Mouse (Mus musculus): Measurements from ENCODE around the gene Pam. TPM values are rescaled to one million over a fixed set of nuclear protein-coding genes. Genes with fewer than 3 reads are reported as not detected.

Gene Pam
- total and polyA plus RNA-seq, 3 experiments = not detected

GRCm38 (mm10) chr1:97979422-97979821 lies 116.0 kb downstream of the Pam start:
- Histone ChIP-seq H3K9ac (ENCODE audit: control insufficient read depth, low read depth, low read length, poor library complexity, severe bottlenecking) (no peak overlapping the region), H3K4me1 (ENCODE audit: control insufficient read depth in 1 of 2, insufficient read depth in 2 of 2, low read length in 2 of 2) (no peaks in the 10 kb centered on the region), H3K79me2 (ENCODE audit: control insufficient read depth, insufficient read depth, low read length, poor library complexity) (no peaks in the 10 kb centered on the region), H3K27me3 (ENCODE audit: control insufficient read depth in 1 of 2, insufficient read depth in 2 of 2, low read length in 2 of 2) (no peaks in the 10 kb centered on the region), H3K9me3 (replicated peaks; ENCODE audit: insufficient read depth, low read length) (no peaks in the 10 kb centered on the region), H3K27ac (ENCODE audit: control insufficient read depth, low read depth, low read length) (no peak overlapping the region), H3K4me3 (ENCODE audit: control insufficient read depth in 1 of 2, insufficient read depth in 1 of 2, low read depth in 2 of 2, low read length in 2 of 2) (no peak overlapping the region), H3K36me3 (ENCODE audit: control insufficient read depth in 1 of 2, insufficient read depth in 2 of 2, low read length in 2 of 2) (no peaks in the 10 kb centered on the region)
- DNase-seq (ENCODE audit: low read depth, low spot score) = no peak
- no peak for TF ChIP-seq TCF12 (IDR thresholded peaks at IDR 0.05; ENCODE audit: low read depth, low read length)
- no peak for TF ChIP-seq CHD1 (IDR thresholded peaks at IDR 0.05; ENCODE audit: low read depth, low read length)
- no peak for TF ChIP-seq POLR2A (IDR thresholded peaks at IDR 0.05; ENCODE audit: control insufficient read depth in 1 of 2, insufficient read depth in 1 of 2, low read depth in 1 of 2, low read length in 2 of 2, poor library complexity in 1 of 2)
- no peak for TF ChIP-seq SMC3 (IDR thresholded peaks at IDR 0.05; ENCODE audit: low read depth, low read length)

- H3K9ac ChIP-seq (ENCODE audit: control insufficient read depth, low read depth, low read length, poor library complexity, severe bottlenecking) = no peak overlapping the region
- H3K27me3 ChIP-seq (ENCODE audit: control insufficient read depth in 1 of 2, insufficient read depth in 2 of 2, low read length in 2 of 2) = no peaks in the 10 kb centered on the region
- DNase-seq (ENCODE audit: low read depth, low spot score) = no peak
- no peaks in the 10 kb centered on the region for H3K4me1 ChIP-seq (ENCODE audit: control insufficient read depth in 1 of 2, insufficient read depth in 2 of 2, low read length in 2 of 2)
- H3K27ac ChIP-seq (ENCODE audit: control insufficient read depth, low read depth, low read length) = no peak overlapping the region
- no peaks in the 10 kb centered on the region for H3K9me3 ChIP-seq (replicated peaks; ENCODE audit: insufficient read depth, low read length)
- H3K4me3 ChIP-seq (ENCODE audit: control insufficient read depth in 1 of 2, insufficient read depth in 1 of 2, low read depth in 2 of 2, low read length in 2 of 2) = no peak overlapping the region
- TF ChIP-seq MEF2A (IDR thresholded peaks at IDR 0.05; ENCODE audit: extremely low read depth, insufficient replicate concordance, low read depth, low read length, poor library complexity, severe bottlenecking) = no peak
- TF ChIP-seq E2F4 (IDR thresholded peaks at IDR 0.05; ENCODE audit: borderline replicate concordance, low read depth, low read length) = no peak
- no peak for TF ChIP-seq MAFK (IDR thresholded peaks at IDR 0.05; ENCODE audit: borderline replicate concordance, low read depth, low read length)
- TF ChIP-seq TCF12 (IDR thresholded peaks at IDR 0.05; ENCODE audit: low read depth, low read length) = no peak
- no peak for TF ChIP-seq ETS1 (IDR thresholded peaks at IDR 0.05; ENCODE audit: low read depth, low read length)
- no peak for TF ChIP-seq HCFC1 (IDR thresholded peaks at IDR 0.05; ENCODE audit: low read depth, low read length)
- no peak for TF ChIP-seq MAX (IDR thresholded peaks at IDR 0.05; ENCODE audit: low read length)
- no peak for TF ChIP-seq NRF1 (IDR thresholded peaks at IDR 0.05; ENCODE audit: insufficient read depth, low read depth, low read length, poor library complexity, severe bottlenecking)
- no peak for TF ChIP-seq KAT2A (conservative IDR thresholded peaks at IDR 0.05; ENCODE audit: low read depth, low read length)
- H3K79me2 ChIP-seq (ENCODE audit: control insufficient read depth, insufficient read depth, low read length, poor library complexity) = no peaks in the 10 kb centered on the region
- no peaks in the 10 kb centered on the region for H3K36me3 ChIP-seq (ENCODE audit: control insufficient read depth in 1 of 2, insufficient read depth in 2 of 2, low read length in 2 of 2)
These were observed 117.9 kb downstream of the Pam start for GRCm38 (mm10) chr1:97977521-97977920.

- no peak for TF ChIP-seq UBTF (IDR thresholded peaks at IDR 0.05; ENCODE audit: borderline replicate concordance, insufficient read depth, low read depth, low read length)
- TF ChIP-seq MAZ (IDR thresholded peaks at IDR 0.05; ENCODE audit: low read depth, low read length) = no peak
- no peak for TF ChIP-seq CTCF (IDR thresholded peaks at IDR 0.05 in 2 of 3, conservative IDR thresholded peaks at IDR 0.05 in 1 of 3; ENCODE audit: control insufficient read depth in 1 of 3, insufficient read depth in 1 of 3, low read depth in 2 of 3, low read length in 3 of 3, poor library complexity in 1 of 3, severe bottlenecking in 1 of 3)
- no peak for TF ChIP-seq TCF12 (IDR thresholded peaks at IDR 0.05; ENCODE audit: low read depth, low read length)
- DNase-seq (ENCODE audit: low read depth, low spot score) = no peak
These were observed 118.5 kb downstream of the Pam start for GRCm38 (mm10) chr1:97976873-97977473.

More at GRCm38 (mm10) chr1:97976873-97977473, 118.5 kb downstream of the Pam start:
- Histone ChIP-seq H3K27ac (ENCODE audit: control insufficient read depth, low read depth, low read length) (no peak overlapping the region), H3K4me3 (ENCODE audit: control insufficient read depth in 1 of 2, insufficient read depth in 1 of 2, low read depth in 2 of 2, low read length in 2 of 2) (no peak overlapping the region), H3K9me3 (replicated peaks; ENCODE audit: insufficient read depth, low read length) (no peaks in the 10 kb centered on the region), H3K9ac (ENCODE audit: control insufficient read depth, low read depth, low read length, poor library complexity, severe bottlenecking) (no peak overlapping the region), H3K36me3 (ENCODE audit: control insufficient read depth in 1 of 2, insufficient read depth in 2 of 2, low read length in 2 of 2) (no peaks in the 10 kb centered on the region), H3K4me1 (ENCODE audit: control insufficient read depth in 1 of 2, insufficient read depth in 2 of 2, low read length in 2 of 2) (no peaks in the 10 kb centered on the region), H3K27me3 (ENCODE audit: control insufficient read depth in 1 of 2, insufficient read depth in 2 of 2, low read length in 2 of 2) (no peaks in the 10 kb centered on the region), H3K79me2 (ENCODE audit: control insufficient read depth, insufficient read depth, low read length, poor library complexity) (no peaks in the 10 kb centered on the region)
